Mouse (Mus musculus): ENCODE measurements around the gene Asic2. TPM values are rescaled to one million over a fixed set of nuclear protein-coding genes. Genes with fewer than 3 reads are reported as not detected.

Asic2 gene
- polyA plus RNA-seq, 1 experiment = 39.7 TPM

- Histone ChIP-seq H3K4me3 (replicated peaks; ENCODE audit: insufficient read depth, low read depth, low read length) (no peak overlapping the region), H3K27ac (ENCODE audit: insufficient read depth, low read length) (no peak overlapping the region), H3K4me1 (ENCODE audit: control insufficient read depth, insufficient read depth, low read length) (no peaks in the 10 kb centered on the region), H3K27me3 (ENCODE audit: control insufficient read depth, insufficient read depth, low read length) (no peaks in the 10 kb centered on the region)
- 66% methylated on average over 5 of the region's 5 CpGs for WGBS
- TF ChIP-seq POLR2A (IDR thresholded peaks at IDR 0.05; ENCODE audit: borderline replicate concordance, insufficient read depth, low read length) (no peak), CTCF (IDR thresholded peaks at IDR 0.05; ENCODE audit: borderline replicate concordance, insufficient read depth, low read depth, low read length) (no peak)
- DNase-seq = no peak
These were observed 1000.7 kb downstream of the Asic2 start for GRCm38 (mm10) chr11:80967544-80967943.

GRCm38 (mm10) chr11:80966040-80966439 lies 1002.2 kb downstream of the Asic2 start:
- TF ChIP-seq CTCF (IDR thresholded peaks at IDR 0.05; ENCODE audit: borderline replicate concordance, insufficient read depth, low read depth, low read length) = no peak
- TF ChIP-seq POLR2A (IDR thresholded peaks at IDR 0.05; ENCODE audit: borderline replicate concordance, insufficient read depth, low read length) = no peak
- DNase-seq = no peak
- no peak overlapping the region for H3K4me3 ChIP-seq (replicated peaks; ENCODE audit: insufficient read depth, low read depth, low read length)
- 52% methylated on average over 3 of the region's 3 CpGs for WGBS
- no peak overlapping the region for H3K27ac ChIP-seq (ENCODE audit: insufficient read depth, low read length)
- H3K4me1 ChIP-seq (ENCODE audit: control insufficient read depth, insufficient read depth, low read length) = peaks cover 7% of the 10 kb centered on the region
- no peaks in the 10 kb centered on the region for H3K27me3 ChIP-seq (ENCODE audit: control insufficient read depth, insufficient read depth, low read length)

- TF ChIP-seq CTCF (IDR thresholded peaks at IDR 0.05; ENCODE audit: borderline replicate concordance, insufficient read depth, low read depth, low read length) (no peak), POLR2A (IDR thresholded peaks at IDR 0.05; ENCODE audit: borderline replicate concordance, insufficient read depth, low read length) (no peak)
- WGBS = 0% methylated on average over 1 of the region's 1 CpGs
- Histone ChIP-seq H3K4me3 (replicated peaks; ENCODE audit: insufficient read depth, low read depth, low read length) (no peak overlapping the region), H3K27ac (ENCODE audit: insufficient read depth, low read length) (no peak overlapping the region), H3K4me1 (ENCODE audit: control insufficient read depth, insufficient read depth, low read length) (peaks cover 7% of the 10 kb centered on the region), H3K27me3 (ENCODE audit: control insufficient read depth, insufficient read depth, low read length) (no peaks in the 10 kb centered on the region)
- peak; percentile 29 to 65 for DNase-seq
These were observed 1006.9 kb downstream of the Asic2 start for GRCm38 (mm10) chr11:80961326-80961725.

DNA sequence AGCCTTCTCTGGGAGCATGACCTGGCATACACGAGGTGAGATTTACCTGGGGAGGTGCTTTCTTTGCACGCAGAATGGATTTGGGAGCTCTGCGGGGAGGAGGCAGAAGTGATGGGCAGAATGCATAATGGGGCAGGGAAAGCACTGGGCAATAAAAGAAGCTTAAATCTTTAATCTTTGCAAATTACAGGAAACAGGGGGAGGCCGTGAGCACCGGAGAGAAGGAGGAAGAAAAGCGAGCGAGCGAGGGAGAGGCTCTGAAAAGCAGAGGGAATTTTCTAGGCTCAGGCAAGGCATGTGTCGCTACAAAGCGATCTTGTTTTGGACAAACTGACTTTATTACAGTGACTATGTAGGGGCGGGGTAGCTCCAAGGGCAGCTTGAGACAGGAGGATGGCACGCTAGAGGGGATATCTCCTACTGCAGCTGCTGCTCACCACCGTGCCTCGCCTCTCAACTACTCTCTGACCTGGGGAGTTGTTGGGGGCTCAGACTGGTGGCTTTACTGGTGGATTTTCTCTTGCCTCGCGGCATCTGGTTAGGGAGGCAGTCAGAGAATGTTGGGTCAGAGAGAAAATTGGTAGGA lies 1010.1 kb downstream of the Asic2 start:
- Histone ChIP-seq H3K27me3 (ENCODE audit: control insufficient read depth, insufficient read depth, low read length) (no peaks in the 10 kb centered on the region), H3K4me1 (ENCODE audit: control insufficient read depth, insufficient read depth, low read length) (peaks cover 7% of the 10 kb centered on the region), H3K4me3 (replicated peaks; ENCODE audit: insufficient read depth, low read depth, low read length) (no peak overlapping the region), H3K27ac (ENCODE audit: insufficient read depth, low read length) (no peak overlapping the region)
- no peak for DNase-seq
- WGBS = 54% methylated on average over 16 of the region's 16 CpGs
- TF ChIP-seq POLR2A (IDR thresholded peaks at IDR 0.05; ENCODE audit: borderline replicate concordance, insufficient read depth, low read length) (no peak), CTCF (IDR thresholded peaks at IDR 0.05; ENCODE audit: borderline replicate concordance, insufficient read depth, low read depth, low read length) (no peak)

- Histone ChIP-seq H3K27ac (ENCODE audit: insufficient read depth, low read length) (no peak overlapping the region), H3K4me3 (replicated peaks; ENCODE audit: insufficient read depth, low read depth, low read length) (no peak overlapping the region), H3K27me3 (ENCODE audit: control insufficient read depth, insufficient read depth, low read length) (no peaks in the 10 kb centered on the region), H3K4me1 (ENCODE audit: control insufficient read depth, insufficient read depth, low read length) (no peaks in the 10 kb centered on the region; the same call in 1 of the 2 replicates)
- whole genome bisulfite sequencing = 86% methylated on average over 6 of the region's 6 CpGs
- no peak for DNase-seq
- TF ChIP-seq CTCF (IDR thresholded peaks at IDR 0.05; ENCODE audit: borderline replicate concordance, insufficient read depth, low read depth, low read length) = no peak
- TF ChIP-seq POLR2A (IDR thresholded peaks at IDR 0.05; ENCODE audit: borderline replicate concordance, insufficient read depth, low read length) = no peak
These were observed 1012.3 kb downstream of the Asic2 start for GRCm38 (mm10) chr11:80955915-80956314.

- Histone ChIP-seq H3K4me3 (replicated peaks; ENCODE audit: insufficient read depth, low read depth, low read length) (no peak overlapping the region), H3K4me1 (ENCODE audit: control insufficient read depth, insufficient read depth, low read length) (no peaks in the 10 kb centered on the region), H3K27ac (ENCODE audit: insufficient read depth, low read length) (no peak overlapping the region), H3K27me3 (ENCODE audit: control insufficient read depth, insufficient read depth, low read length) (no peaks in the 10 kb centered on the region)
- TF ChIP-seq POLR2A (IDR thresholded peaks at IDR 0.05; ENCODE audit: borderline replicate concordance, insufficient read depth, low read length) (no peak), CTCF (IDR thresholded peaks at IDR 0.05; ENCODE audit: borderline replicate concordance, insufficient read depth, low read depth, low read length) (no peak)
- 81% methylated on average over 8 of the region's 8 CpGs for WGBS
- peak; percentile 14 to 20 for DNase-seq
These were observed 1014.1 kb downstream of the Asic2 start for GRCm38 (mm10) chr11:80954147-80954546.

GRCm38 (mm10) chr11:80949068-80949738 lies 1019.1 kb downstream of the Asic2 start:
- no peak overlapping the region for H3K27ac ChIP-seq (ENCODE audit: insufficient read depth, low read length)
- WGBS = 86% methylated on average over 11 of the region's 11 CpGs
- TF ChIP-seq CTCF (IDR thresholded peaks at IDR 0.05; ENCODE audit: borderline replicate concordance, insufficient read depth, low read depth, low read length) = no peak
- TF ChIP-seq POLR2A (IDR thresholded peaks at IDR 0.05; ENCODE audit: borderline replicate concordance, insufficient read depth, low read length) = no peak

GRCm38 (mm10) chr11:80948103-80948502 lies 1020.2 kb downstream of the Asic2 start:
- Histone ChIP-seq H3K4me3 (replicated peaks; ENCODE audit: insufficient read depth, low read depth, low read length) (no peak overlapping the region), H3K4me1 (ENCODE audit: control insufficient read depth, insufficient read depth, low read length) (no peaks in the 10 kb centered on the region), H3K27me3 (ENCODE audit: control insufficient read depth, insufficient read depth, low read length) (no peaks in the 10 kb centered on the region), H3K27ac (ENCODE audit: insufficient read depth, low read length) (no peak overlapping the region)
- TF ChIP-seq POLR2A (IDR thresholded peaks at IDR 0.05; ENCODE audit: borderline replicate concordance, insufficient read depth, low read length) (no peak), CTCF (IDR thresholded peaks at IDR 0.05; ENCODE audit: borderline replicate concordance, insufficient read depth, low read depth, low read length) (no peak)
- no peak for DNase-seq
- WGBS = 77% methylated on average over 2 of the region's 2 CpGs

More at GRCm38 (mm10) chr11:80949068-80949738, 1019.1 kb downstream of the Asic2 start:
- Histone ChIP-seq H3K4me1 (ENCODE audit: control insufficient read depth, insufficient read depth, low read length) (no peaks in the 10 kb centered on the region), H3K4me3 (replicated peaks; ENCODE audit: insufficient read depth, low read depth, low read length) (no peak overlapping the region), H3K27me3 (ENCODE audit: control insufficient read depth, insufficient read depth, low read length) (no peaks in the 10 kb centered on the region)
- DNase-seq = no peak
